ENCODE assay signal across 19 mouse cellular contexts in the genomic region with DNA sequence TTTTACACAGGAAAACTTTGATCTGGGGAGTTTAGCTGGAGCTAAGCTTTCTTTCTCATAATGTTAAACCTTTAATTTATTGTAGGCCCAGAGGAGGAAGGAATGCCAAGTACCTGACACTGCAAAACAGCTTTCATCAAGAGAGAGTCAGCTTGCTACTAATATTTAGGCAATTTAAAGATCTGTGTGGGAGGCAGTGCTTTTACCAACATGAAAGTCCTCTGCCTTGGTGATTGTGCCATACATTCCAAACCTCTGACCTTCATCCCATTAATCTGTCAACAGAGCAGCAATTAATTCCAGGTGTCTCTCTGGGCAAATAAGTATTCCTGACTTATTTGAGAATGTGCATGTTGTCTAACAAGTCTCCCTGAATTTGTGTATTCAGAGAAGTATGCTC.
DNase-seq lines count a peak whose midpoint lies in the region; ATAC-seq lines count a peak whose summit lies in the region.
"Had no signal": no experiment of that assay in that cellular context is flagged by ENCODE, and none has a peak within 500 bp of the region (broad histone marks: within the 10 kb centered on the region; RNA-seq: fewer than 3 reads in every experiment).

No protein-coding gene starts in this region.

- ATAC-seq in kidney, embryonic 15.5 days (replicated peaks; ENCODE audit: low FRiP score) = peak; percentile 97
- peak; percentile 81; the same call in 1 of the 2 replicates for ATAC-seq in limb, embryonic 12.5 days (ENCODE audit: insufficient number of reproducible peaks, insufficient read depth, low FRiP score, low TSS enrichment, low read depth)
- ATAC-seq in activated CD4-positive, CD25-positive, alpha-beta regulatory T cell, adult 4 months = no peak
- ATAC-seq in erythroid progenitor cell, adult 5-6 weeks (replicated peaks; ENCODE audit: low FRiP score, poor library complexity, severe bottlenecking) = no peak

- H3K4me3 ChIP-seq in kidney, embryonic 15.5 days (replicated peaks) = no peak overlapping the region
- no peak overlapping the region for H3K4me3 ChIP-seq in limb, embryonic 12.5 days (replicated peaks)
- H3K4me3 ChIP-seq: embryonic facial prominence, embryonic 15.5 days; forebrain, embryonic 12.5 days; left cerebral cortex, adult 2 months; limb, embryonic 15.5 days; neural tube, embryonic 12.5 days had no signal

- no peak overlapping the region for H3K9ac ChIP-seq in kidney, embryonic 15.5 days
- H3K9ac ChIP-seq in limb, embryonic 12.5 days (replicated peaks) = no peak overlapping the region
- H3K9ac ChIP-seq: embryonic facial prominence, embryonic 15.5 days; forebrain, embryonic 12.5 days; limb, embryonic 15.5 days; neural tube, embryonic 12.5 days had no signal

- no peak overlapping the region for H3K4me2 ChIP-seq in kidney, embryonic 15.5 days
- H3K4me2 ChIP-seq in limb, embryonic 12.5 days = no peak overlapping the region
- H3K4me2 ChIP-seq: embryonic facial prominence, embryonic 15.5 days; forebrain, embryonic 12.5 days; heart, embryonic 11.5 days; limb, embryonic 15.5 days; neural tube, embryonic 12.5 days had no signal

- no peak for DNase-seq in kidney, adult 8-10 months
- DNase-seq in Muller cell, postnatal 12 days (ENCODE audit: inconsistent ontology term) = peak; percentile 17
- DNase-seq in embryo, embryonic 9.5 days (ENCODE audit: extremely low spot score) = peak; percentile 54
- no peak for DNase-seq in adrenal gland, adult 18-20 months (ENCODE audit: low spot score in 2 of 2)
- DNase-seq: cerebellum, adult 9-11 months; gastrocnemius, postnatal 25 days; kidney, postnatal 10 days; lung, postnatal 14 days; right cerebral cortex, postnatal 14 days had no signal

- H3K27ac ChIP-seq in kidney, embryonic 15.5 days = no peak overlapping the region
- no peak overlapping the region for H3K27ac ChIP-seq in limb, embryonic 12.5 days
- H3K27ac ChIP-seq: embryonic facial prominence, embryonic 15.5 days; forebrain, embryonic 12.5 days; left cerebral cortex, adult 2 months; limb, embryonic 15.5 days; neural tube, embryonic 12.5 days had no signal

- H3K9me3 ChIP-seq in kidney, embryonic 15.5 days (replicated peaks) = no peaks in the 10 kb centered on the region
- H3K9me3 ChIP-seq in limb, embryonic 12.5 days = no peaks in the 10 kb centered on the region
- H3K9me3 ChIP-seq: embryonic facial prominence, embryonic 15.5 days; forebrain, embryonic 12.5 days; limb, embryonic 15.5 days; neural tube, embryonic 12.5 days had no signal

- peaks cover 3% of the 10 kb centered on the region; the same call in 1 of the 2 replicates for H3K4me1 ChIP-seq in kidney, embryonic 15.5 days
- H3K4me1 ChIP-seq in limb, embryonic 12.5 days (replicated peaks) = peaks cover 4% of the 10 kb centered on the region
- H3K4me1 ChIP-seq: embryonic facial prominence, embryonic 15.5 days; forebrain, embryonic 12.5 days; limb, embryonic 15.5 days; neural tube, embryonic 12.5 days had no signal

- no peaks in the 10 kb centered on the region for H3K27me3 ChIP-seq in kidney, embryonic 15.5 days
- H3K27me3 ChIP-seq in limb, embryonic 12.5 days = 0 out of 2 replicates have a peak, but pooled peaks cover 5% of the 10 kb centered on the region
- H3K27me3 ChIP-seq: embryonic facial prominence, embryonic 15.5 days; forebrain, embryonic 12.5 days; limb, embryonic 15.5 days; neural tube, embryonic 12.5 days had no signal

- no peaks in the 10 kb centered on the region for H3K36me3 ChIP-seq in kidney, embryonic 15.5 days
- H3K36me3 ChIP-seq in limb, embryonic 12.5 days = no peaks in the 10 kb centered on the region
- H3K36me3 ChIP-seq: embryonic facial prominence, embryonic 15.5 days; forebrain, embryonic 12.5 days; limb, embryonic 15.5 days; neural tube, embryonic 12.5 days had no signal

Comparison
In these comparisons a context has a peak if more than half of its experiments do, and no peak if none do; other contexts are left out.
1. ATAC-seq: peak in kidney, embryonic 15.5 days (single experiment) and limb, embryonic 12.5 days (single experiment); none in activated CD4-positive, CD25-positive, alpha-beta regulatory T cell, adult 4 months (single experiment) and erythroid progenitor cell, adult 5-6 weeks (single experiment).
2. DNase-seq: peak in Muller cell, postnatal 12 days (single experiment) and embryo, embryonic 9.5 days (single experiment); none in kidney, adult 8-10 months (0 of 2) and adrenal gland, adult 18-20 months (0 of 2).